Mouse (Mus musculus) embryo, embryonic 10.5 days (tissue): ENCODE data around the gene Optc.

Experiments used
- DNase-seq: peaks from one replicate; pipeline ENCODE4 v3.0.0-alpha.2; 2015; ENCODE audit warnings: low spot score

Gene Optc

DNA sequence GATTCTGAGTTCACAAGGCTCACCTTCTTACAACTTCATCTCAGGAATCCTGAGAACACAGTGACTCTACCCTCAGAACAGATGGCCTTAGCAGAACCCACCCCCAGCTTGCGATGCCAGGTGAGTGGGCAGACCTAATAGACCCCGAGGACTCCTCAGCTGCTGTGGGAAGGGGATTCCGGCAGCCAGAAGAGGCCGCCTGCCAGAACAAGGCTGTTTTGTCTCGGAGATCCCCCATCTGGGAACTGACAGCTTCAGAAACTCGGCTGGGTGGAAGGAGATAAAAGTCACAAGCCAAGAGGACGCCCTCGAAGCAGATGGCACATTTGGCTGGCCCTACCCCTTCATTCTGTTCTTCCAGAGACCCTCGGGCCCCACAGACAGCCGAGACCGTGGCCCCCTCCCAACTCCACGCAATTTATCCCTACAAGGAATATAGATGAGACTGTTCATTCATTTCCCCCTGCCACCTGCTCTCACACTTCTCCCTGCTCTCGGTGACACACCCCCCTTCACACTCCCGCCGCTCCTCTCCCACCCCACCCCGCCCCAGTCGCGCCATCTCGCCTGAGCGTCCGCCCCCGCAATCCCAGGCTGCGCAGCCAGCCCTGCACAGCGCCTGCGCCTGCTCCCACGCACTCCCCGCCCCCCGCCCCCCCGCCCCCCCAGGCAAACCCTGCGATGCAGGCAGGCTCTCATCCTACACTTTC lies at the start of gene Optc:
Optc (minus strand) TSS at position 51 of the 710 bp plus-strand sequence.
- DNase-seq, result peak; percentile 60

DNA sequence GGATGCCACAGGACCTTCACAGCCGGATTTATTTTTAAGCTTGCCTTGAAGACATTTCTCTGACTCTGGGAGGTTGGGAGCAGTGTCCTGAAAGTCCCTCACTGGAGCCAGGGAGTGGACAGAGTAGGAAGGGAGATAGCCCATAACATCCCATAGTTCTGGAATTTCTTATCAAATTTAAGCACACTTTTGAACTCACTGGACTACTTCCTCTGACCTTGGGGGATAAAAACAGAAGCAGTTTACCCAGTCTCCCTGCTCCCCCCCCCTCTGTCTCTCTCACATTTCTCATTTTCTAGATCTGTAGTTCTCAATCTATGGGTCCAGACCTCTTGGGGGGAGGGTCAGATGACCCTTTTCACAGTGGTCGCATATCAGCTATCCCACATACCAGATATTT lies 46.2 kb upstream of the Optc start:
- no peak for DNase-seq

DNA sequence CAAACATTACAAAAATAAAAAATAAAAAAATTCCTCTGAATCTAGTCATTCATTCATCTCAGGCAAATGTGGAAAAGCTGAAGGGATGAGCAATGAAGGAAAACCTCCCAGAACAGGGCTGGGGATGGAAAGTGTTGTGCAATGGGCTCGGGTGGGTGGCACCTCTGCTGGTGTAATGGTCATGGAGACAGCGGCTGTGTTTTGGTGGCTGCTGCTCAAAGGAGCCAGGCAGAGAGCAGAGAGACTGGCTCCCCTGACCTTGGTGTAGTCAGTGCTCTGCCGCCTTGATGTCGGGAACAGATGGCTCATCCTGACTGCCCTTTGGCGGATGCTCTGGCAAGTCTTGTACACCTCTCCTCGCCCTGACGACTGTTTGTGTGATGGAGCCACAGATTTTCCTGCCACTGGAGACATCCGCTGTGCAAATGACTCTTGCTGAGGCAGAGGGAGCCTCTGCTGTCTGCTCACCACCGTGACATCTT lies 45.5 kb upstream of the Optc start:
- DNase-seq, result no peak

DNA sequence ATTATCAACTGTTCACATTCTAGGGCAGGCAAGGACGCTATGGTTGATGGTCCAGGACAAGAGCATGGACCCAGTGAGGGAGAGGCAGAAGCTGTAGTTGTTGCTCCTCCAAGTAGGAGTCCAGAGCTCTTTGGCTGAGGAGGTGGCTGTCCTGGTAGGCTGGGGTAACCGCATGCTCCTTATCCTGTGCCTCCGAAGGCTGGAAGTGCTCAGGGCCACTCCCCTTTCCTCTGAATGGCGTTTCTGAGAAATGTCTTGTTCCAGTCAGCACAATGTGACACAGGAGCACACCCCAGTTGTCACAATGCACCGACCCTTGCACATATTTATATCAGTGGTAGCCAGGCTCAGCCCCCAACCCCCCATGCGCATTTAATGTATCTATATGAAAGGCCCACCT lies 43.8 kb upstream of the Optc start:
- no peak for DNase-seq

DNA sequence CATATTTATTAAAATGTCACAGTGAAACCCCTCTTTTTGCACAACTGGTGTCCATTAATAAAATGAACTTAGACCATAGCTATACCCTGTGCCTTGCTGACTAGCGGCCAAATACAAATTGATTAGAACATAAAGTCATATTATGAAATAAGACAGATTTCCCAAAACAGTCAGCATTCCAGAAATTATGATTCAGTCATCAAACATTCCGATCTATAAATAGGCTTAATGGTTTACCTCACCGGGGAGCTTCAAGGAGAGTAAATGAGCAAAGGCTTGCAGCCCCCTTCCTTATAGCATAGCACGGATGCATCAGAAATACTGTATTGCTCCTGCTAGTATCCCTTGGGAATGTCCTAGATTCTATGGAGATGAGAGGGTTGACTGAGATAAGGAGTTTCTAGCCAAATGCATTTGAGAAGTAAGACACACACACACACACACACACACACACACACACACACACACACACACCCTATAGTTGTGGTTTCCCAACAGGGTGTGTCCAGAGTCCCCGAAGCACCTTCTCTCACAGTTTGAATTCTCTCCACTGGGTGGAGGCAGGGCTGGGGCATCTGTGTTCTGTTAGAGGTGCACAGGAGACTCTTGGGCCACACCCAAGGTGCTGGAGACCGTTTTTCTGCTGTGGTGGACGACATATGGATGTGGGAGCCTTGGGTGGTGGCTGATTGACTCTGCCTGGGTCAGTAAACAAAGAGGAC lies 42.4 kb upstream of the Optc start:
- no peak for DNase-seq

DNA sequence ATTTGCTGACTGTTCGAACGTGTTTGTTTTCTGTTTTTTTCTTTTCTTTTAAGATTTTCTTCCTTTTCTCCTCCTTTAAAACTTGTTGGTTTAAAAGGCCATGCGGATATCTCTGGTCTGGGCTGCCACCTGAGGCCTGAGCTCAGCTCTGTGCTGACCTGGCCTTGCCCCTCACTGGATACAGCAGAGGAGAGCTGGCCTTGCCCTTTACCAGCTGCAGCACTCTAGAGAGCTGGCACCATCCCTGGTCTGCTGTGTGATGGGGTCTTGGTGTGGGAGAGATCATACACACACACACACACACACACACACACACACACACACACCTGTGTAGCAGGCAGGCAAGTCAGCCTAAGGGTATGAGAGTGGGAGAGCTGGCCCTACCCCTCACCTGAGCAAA lies 37.3 kb upstream of the Optc start:
- DNase-seq, result no peak

DNA sequence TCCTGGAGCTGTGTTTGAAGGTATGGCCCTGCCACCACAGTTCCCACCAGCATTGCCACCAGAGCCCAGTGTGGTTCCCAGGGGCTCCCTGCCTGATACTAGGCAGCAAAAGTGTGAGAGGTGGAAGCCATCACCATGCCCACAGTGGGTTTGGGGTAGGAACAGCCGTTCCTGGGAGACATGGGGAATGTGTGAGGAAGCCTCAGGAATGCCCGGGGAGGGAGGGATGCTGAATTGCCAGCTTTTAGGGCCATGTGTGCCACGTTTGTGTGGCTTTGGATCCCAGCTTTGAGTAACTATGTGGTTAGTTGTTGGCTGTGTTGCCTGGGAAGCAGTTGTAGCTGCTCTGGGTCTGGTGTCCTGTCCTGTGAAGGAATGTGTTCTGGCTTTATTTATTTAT lies 34.1 kb upstream of the Optc start:
- DNase-seq, result no peak

DNA sequence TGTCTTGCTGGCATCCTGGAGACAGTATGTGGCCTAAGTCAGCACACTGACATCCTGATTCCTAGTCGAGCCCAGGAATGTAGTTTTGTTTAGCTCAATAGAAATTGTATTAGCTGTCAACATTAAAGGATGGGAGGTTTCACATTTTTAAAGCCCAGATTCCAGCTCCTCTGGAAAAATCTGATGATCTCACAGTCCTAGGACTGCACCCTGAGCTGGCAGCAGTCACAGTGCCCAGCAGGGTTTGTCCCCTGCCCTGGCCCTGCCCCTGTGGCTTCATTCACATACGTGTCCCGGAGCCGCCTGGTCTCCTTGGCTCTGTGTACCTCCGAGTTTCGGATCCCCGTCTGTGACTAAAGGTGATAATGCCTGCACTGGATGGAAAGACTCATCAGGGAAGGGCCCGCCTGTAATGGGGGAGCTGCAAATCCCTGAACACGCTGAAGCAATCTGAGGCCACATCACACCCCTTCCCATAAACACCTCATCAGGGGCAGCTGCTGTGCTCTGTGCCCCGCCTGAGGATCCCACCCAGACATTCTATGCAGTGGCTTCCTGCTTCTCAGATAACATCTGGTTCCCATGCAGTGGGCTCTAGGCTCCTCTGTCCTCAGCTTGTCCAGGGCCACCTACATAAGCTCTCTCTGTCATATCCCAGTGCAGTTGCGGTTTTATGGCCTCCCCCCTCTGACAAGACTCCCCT lies 33.5 kb upstream of the Optc start:
- DNase-seq, result peak; percentile 36

DNA sequence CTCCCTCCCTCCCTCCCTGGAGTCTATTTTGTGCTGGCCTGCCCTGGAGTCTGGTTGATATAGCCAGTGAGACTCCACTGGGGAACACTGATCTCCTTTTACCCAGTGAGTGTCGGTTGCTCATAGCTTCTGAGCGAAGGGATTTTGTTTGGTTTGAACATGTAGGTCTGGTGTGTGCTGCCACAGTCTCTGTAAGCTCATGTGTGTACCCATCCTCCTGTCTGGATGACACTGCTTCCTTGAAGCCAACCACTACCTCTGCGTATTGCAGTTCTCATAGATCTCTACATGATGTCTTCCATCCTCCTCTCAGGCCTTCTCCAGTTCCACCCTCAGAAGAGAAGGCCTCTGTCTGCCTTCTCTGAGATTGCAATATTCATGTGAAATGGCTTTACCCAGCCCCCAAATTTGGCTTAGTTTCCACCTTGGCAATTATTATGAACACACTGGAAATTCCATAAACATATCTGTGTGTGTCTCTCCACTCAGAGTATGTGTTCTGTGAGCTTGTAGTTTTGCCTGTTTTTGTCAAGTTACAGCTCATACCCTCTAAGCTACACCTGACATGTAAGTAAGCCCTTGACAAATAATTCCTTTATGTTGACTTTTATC lies 32.8 kb upstream of the Optc start:
- DNase-seq, result no peak

DNA sequence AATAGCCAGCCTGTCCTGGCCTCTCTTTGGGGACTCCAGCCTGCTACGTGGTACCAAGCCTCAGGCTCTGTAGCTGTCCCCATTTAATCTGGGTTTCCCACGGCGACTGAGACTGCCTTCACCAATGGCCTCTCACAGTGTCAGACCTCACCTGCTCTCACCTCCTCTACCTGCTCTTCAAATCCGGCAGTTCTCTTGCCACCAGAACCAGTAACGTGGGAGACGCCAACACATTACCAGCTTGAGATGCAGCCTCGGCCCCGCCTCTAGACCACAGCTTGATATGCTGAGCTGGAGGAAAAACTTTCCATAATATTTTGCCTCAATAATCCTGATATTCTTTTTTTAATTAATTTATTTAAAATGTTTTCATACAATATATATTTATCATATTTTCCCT lies 31.9 kb upstream of the Optc start:
- no peak for DNase-seq

DNA sequence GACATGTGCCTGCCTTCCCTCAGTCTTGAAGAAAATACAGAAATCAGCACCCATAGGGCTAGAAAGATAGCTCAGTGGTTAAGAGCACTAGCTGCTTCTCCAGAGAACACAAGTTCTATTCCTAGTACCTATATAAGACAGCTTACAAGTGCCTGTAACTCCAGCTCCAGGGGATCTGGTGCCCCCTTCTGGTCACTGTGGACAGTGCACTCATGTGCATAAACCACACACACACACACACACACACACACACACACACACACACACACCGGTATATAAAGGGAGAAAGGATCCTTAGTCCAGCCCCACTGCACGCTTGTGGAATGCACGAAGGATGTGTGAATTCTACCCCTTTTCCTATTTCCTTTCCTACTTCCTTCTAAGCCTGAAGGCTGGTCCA lies 28.4 kb upstream of the Optc start:
- DNase-seq, result no peak

DNA sequence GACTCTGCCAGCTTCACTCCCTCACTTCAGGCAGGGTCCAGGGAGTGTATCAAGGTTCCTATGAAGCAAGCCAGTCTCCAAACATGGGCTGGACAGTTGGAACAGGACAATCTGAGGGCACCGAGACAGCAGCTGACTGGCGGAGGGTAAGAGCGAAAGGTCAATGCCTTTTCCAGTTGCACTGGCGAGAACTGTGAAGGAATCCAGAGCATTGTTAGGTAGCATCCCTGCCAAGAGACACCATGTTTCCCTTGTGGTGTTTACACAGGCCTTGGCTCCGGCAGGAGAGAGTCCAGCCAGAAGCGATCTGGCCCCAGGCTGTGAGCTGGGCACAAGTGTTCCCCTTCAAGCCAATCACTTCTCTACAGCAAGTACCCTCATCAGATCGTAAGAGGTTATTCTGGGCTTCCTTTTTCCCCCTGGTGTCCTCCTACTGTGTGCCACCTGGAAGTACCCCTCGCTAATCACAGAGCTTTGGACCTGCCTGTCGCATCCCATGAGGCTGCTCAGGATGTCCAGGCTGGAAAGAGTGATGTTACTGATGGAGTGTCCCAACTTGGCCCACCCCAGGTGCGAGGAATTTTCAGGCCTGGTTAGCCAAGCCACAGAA lies 26.7 kb upstream of the Optc start:
- DNase-seq, result no peak

DNA sequence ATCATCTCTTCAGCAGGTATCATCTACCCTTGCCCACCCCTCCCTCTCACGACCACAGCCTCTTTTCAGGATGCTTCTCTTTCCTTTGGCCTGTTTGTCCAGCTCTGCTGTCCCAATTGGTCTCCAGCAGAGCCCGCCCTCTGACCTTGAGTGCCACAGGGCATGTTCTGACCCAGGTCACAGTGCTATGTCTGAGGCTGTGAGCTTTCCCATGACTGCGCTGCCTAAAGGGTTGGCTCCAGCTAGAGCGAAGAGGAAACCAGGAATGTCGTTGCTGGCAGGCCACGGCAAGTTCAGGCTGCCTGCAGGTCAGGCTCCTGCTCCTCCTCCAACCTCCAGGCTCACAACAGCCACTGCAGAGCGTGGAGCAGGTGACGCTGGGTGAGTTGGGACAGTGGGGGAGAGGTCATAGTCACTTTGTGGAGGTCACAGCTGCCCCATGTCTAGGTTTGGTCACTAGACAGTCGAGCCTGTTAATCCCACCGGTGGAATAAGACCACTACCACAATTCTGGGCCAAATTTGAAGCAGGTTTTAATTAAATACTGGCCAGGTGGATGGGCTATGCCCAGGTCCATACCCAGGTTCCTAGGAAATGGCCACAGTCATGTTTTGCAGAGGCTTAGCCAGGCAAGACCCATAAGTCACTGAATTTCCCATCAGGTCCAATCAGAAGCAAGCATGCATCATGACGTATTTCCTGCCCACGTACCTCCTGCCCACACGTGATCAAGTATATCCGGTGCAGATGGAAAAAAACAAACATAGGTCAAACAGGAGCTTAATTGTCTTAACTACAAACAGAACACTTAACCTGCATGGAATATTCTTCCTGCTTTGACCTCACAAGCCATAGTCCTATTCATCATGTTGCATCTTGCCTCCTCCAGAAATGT lies 25.7 kb upstream of the Optc start:
- peak; percentile 35 for DNase-seq

DNA sequence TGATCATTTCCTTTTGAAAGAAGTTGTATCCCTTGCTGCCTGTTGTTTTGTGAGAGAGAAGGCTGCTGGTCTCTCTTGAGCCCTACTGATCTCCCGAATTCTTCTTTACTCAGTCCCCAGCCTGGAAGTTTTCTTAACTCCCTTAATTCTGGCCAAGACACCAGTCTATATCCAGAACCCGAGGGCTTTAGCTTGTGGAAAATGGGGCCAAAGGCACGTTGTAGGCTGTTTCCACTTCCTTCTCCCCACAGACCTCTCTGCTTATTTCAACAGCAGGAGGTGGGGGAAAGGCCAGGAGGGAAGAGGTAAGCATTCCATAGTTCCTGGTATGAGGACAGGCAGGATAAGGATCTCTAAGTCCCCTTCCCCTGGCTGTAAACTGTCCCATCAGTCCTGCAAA lies 22.2 kb upstream of the Optc start:
- no peak for DNase-seq

DNA sequence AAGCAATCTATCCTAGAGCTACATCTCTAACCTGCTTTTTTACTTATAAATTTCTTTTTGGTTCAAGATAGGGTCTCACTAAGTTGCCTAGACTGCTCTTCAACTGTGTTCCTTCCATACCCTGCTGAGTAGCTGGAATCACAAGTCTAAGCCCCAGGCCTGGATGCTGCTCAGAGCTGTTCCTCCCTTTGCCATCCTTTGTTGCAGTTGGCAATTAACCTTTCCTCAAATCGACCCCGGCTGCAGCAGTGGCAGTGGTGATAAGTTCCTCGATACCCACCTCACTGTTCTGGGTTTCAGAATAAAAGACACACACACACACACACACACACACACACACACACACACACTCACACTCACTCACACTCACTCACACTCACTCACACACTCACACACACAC lies 17.4 kb upstream of the Optc start:
- DNase-seq, result no peak

DNA sequence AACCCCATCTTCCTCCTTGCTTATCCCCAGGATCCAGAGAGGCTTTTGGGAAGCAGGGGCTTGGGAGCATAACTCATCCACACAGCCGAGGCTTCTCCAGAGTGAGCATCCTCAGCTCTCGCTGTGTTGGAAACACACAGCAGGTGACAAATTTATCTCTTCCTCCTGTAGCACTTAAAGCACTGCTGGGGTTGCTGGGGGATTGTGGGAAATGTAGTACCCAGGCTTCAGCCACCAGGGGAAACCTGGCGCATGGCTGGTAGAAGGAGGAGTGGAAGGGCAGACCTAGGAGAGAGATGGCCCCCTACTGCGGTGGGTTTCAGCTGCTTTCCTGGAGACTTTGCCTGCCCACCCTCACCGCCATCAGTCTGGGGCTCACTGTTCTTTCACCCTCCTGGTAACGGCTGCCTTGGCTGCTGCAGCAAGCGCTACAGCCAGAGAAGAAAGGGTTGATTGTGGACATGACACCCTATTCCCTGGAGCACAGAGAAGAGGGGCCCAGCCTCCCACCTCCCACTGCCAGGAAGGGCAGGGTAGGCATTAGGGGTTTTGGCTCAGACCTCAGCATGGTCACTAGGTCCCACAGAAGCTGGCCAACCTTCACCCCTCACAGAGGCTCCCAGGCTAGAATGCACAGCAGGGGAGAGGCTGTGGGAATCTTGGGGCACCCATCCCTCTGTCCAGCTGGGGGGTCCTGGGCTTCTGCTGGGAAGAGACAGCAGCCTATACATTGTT lies 16.5 kb upstream of the Optc start:
- peak; percentile 64 for DNase-seq

DNA sequence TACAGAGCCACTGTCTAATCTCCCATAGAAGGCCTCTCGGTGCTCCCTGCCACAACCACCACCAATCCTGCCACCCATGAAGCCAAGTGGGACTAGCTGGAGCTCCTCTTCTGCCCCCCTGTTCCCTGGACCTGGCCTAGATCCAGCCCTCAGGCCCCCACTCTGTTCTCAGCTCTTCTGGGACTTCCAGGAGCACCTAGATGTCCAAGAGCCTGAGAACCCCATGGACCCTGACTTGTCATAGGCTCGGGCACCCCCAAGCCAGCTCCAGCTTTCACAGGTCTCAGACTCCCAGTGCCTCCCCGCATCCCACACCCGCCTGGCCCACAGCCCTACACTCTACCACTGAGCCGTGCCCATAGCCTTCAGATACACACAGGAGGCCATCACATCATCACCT lies 15.3 kb upstream of the Optc start:
- no peak for DNase-seq

DNA sequence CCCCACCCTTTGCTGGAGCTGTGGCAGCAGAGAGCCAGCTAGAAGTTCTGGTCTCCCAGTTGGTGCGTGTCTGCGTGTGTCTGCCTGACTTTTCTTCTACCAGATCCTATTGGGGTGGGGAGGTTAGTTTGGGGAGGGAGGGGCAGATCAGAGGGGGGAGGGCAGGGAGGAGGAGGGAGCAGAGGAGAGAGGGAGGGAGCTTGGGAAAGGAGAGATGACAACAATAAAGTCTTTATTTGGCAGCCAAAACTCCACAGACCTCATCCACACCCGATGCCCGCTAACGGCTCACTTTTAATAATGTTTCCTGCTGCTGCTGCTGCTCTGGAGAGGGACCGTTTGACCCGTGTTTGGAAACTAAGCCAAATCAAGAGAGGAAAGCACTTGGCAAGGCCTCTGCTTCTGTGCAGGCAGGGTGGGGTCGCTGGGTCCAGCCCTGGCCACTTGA lies 13.5 kb upstream of the Optc start, which contains the start of gene Prelp:
Prelp (minus strand) TSS at position 111 of the 448 bp plus-strand sequence.
- DNase-seq, result no peak

DNA sequence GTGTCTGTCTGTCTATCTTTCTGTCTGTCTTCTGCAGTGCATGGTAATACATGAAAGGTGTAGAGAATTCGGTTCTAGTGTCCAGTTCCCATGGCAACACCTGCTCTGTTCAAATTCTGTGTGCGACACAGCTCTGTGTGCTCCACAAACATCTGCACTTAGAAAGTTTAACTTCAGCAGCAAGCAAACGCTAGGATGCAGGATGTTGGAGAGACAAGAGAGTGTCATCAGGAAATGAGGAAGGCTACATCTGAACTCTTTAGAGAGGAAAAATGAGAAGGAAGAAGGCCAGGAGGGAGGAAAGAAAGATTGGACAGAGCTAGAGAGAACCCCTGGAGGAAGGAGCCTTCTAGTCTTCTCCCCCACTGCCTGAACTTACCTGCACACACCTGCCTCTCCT lies 13.1 kb upstream of the Optc start:
- no peak for DNase-seq

DNA sequence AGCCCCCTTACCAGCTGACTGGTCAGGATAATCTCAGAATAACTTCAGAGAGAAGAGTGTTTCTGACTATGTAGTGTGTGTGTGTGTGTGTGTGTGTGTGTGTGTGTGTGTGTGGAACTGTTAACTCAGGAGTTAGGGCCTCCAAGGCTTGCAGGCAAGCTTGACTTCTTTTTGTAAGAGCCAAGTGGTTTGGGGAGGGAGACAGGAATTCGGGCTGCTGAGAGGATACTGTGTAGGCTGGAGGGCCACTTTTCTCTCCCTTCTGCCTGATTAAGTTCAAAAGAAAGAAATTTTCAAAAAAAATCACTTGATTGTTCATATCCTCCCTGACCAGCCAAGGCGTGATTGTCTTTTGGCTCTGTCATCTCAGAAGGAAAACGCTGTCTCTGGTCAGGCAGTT lies 12.6 kb upstream of the Optc start:
- DNase-seq, result no peak
